Mouse (Mus musculus) MEL (cell line): ENCODE measurements around the gene Mfap1a. TPM values are rescaled to one million over a fixed set of nuclear protein-coding genes. Genes with fewer than 3 reads are reported as not detected.

Experiments
- DNase-seq: peaks from one replicate; pipeline ENCODE4 v3.0.0; 2011; ENCODE audit warnings: low read depth, low spot score
- H3K27ac ChIP-seq: 2 replicates; pipeline ENCODE4 v1.5.1; 2012; ENCODE audit warnings: low read depth, mild to moderate bottlenecking, control low read depth, low read length, moderate library complexity; ENCODE audit not compliant: control insufficient read depth
- H3K27me3 ChIP-seq, 2 experiments: fragments of 150-350 bp in 1 of 2; sonication (generic) in 1 of 2; 2 replicates each; pipeline ENCODE4 v1.6.1; 2012; ENCODE audit warnings: low read length in 2 of 2, mild to moderate bottlenecking in 2 of 2, improper control_type of control experiment in 1 of 2, moderate library complexity in 1 of 2; ENCODE audit not compliant: insufficient read depth in 2 of 2, control insufficient read depth in 1 of 2
- H3K36me3 ChIP-seq, 2 experiments: 2 replicates each; pipeline ENCODE4 v1.6.1; 2012 to 2014; ENCODE audit warnings: low read length in 2 of 2, improper control_type of control experiment in 1 of 2, inconsistent platforms in 1 of 2, mild to moderate bottlenecking in 1 of 2; ENCODE audit not compliant: insufficient read depth in 2 of 2, control insufficient read depth in 1 of 2
- H3K4me1 ChIP-seq, 2 experiments: fragments of 150-350 bp in 1 of 2; sonication (generic) in 1 of 2; 2 replicates each; pipeline ENCODE4 v1.6.1; 2012; ENCODE audit warnings: low read length in 2 of 2, improper control_type of control experiment in 1 of 2, mild to moderate bottlenecking in 1 of 2; ENCODE audit not compliant: insufficient read depth in 2 of 2, control insufficient read depth in 1 of 2
- H3K4me3 ChIP-seq, 2 experiments: fragments of 150-350 bp in 1 of 2; sonication (generic) in 1 of 2; 2 replicates each; pipeline ENCODE4 v1.5.1; 2012; ENCODE audit warnings: low read depth in 2 of 2, low read length in 2 of 2, mild to moderate bottlenecking in 2 of 2, moderate library complexity in 2 of 2, control low read depth in 1 of 2, improper control_type of control experiment in 1 of 2; ENCODE audit not compliant: control insufficient read depth in 1 of 2, insufficient read depth in 1 of 2
- H3K79me2 ChIP-seq: 2 replicates; pipeline ENCODE4 v1.6.1; 2012; ENCODE audit warnings: mild to moderate bottlenecking, low read length, moderate library complexity; ENCODE audit not compliant: control insufficient read depth, poor library complexity, insufficient read depth
- H3K9ac ChIP-seq: 2 replicates; pipeline ENCODE4 v1.6.1; 2012; ENCODE audit warnings: low read depth, mild to moderate bottlenecking, control low read depth, low read length, moderate library complexity; ENCODE audit not compliant: control insufficient read depth, poor library complexity, severe bottlenecking
- H3K9me3 ChIP-seq: fragments of 150-350 bp; sonication (generic); replicated peaks from 2 replicates; pipeline ENCODE4 v1.6.1; 2012; ENCODE audit warnings: mild to moderate bottlenecking, low read length, improper control_type of control experiment, moderate library complexity; ENCODE audit not compliant: insufficient read depth
- BHLHE40 ChIP-seq: IDR thresholded peaks from 2 replicates; pipeline ENCODE4 v1.6.1; 2012; ENCODE audit warnings: low read depth, mild to moderate bottlenecking, inconsistent platforms, low read length, improper control_type of control experiment, borderline replicate concordance
- CHD2 ChIP-seq: IDR thresholded peaks from 2 replicates; pipeline ENCODE4 v1.6.1; 2011; ENCODE audit warnings: low read length, improper control_type of control experiment
- E2F4 ChIP-seq: IDR thresholded peaks from 2 replicates; pipeline ENCODE4 v1.6.1; 2011; ENCODE audit warnings: low read depth, low read length, improper control_type of control experiment, borderline replicate concordance
- ELF1 ChIP-seq: IDR thresholded peaks from 2 replicates; pipeline ENCODE4 v1.6.1; 2014; ENCODE audit warnings: low read depth, mild to moderate bottlenecking, inconsistent platforms, low read length, improper control_type of control experiment, moderate library complexity
- EP300 ChIP-seq, 2 experiments: IDR thresholded peaks; 2 replicates each; pipeline ENCODE4 v1.6.1; 2011; ENCODE audit warnings: improper control_type of control experiment in 2 of 2, low read length in 2 of 2, low read depth in 1 of 2, mild to moderate bottlenecking in 1 of 2
- ETS1 ChIP-seq: IDR thresholded peaks from 2 replicates; pipeline ENCODE4 v1.6.1; 2012; ENCODE audit warnings: low read depth, mild to moderate bottlenecking, inconsistent platforms, low read length, improper control_type of control experiment, moderate library complexity
- HCFC1 ChIP-seq: IDR thresholded peaks from 2 replicates; pipeline ENCODE4 v1.6.1; 2012; ENCODE audit warnings: low read depth, mild to moderate bottlenecking, inconsistent platforms, low read length, improper control_type of control experiment, moderate library complexity
- JUND ChIP-seq: IDR thresholded peaks from 2 replicates; pipeline ENCODE4 v1.6.1; 2011; ENCODE audit warnings: low read depth, mild to moderate bottlenecking, improper control_type of control experiment, low read length
- MAFK ChIP-seq: IDR thresholded peaks from 2 replicates; pipeline ENCODE4 v1.6.1; 2011; ENCODE audit warnings: low read depth, mild to moderate bottlenecking, low read length, improper control_type of control experiment, borderline replicate concordance
- MAX ChIP-seq: IDR thresholded peaks from 2 replicates; pipeline ENCODE4 v1.6.1; 2011; ENCODE audit warnings: low read length, improper control_type of control experiment
- MEF2A ChIP-seq: IDR thresholded peaks from 2 replicates; pipeline ENCODE4 v1.6.1; 2014; ENCODE audit warnings: low read depth, mild to moderate bottlenecking, inconsistent platforms, low read length, improper control_type of control experiment; ENCODE audit not compliant: poor library complexity, insufficient replicate concordance, severe bottlenecking; ENCODE audit errors: extremely low read depth
- MXI1 ChIP-seq: IDR thresholded peaks from 2 replicates; pipeline ENCODE4 v1.6.1; 2011; ENCODE audit warnings: mild to moderate bottlenecking, low read depth, low read length, improper control_type of control experiment
- MYB ChIP-seq: IDR thresholded peaks from 2 replicates; pipeline ENCODE4 v1.6.1; 2011; ENCODE audit warnings: mild to moderate bottlenecking, low read depth, low read length, improper control_type of control experiment
- MYC ChIP-seq: IDR thresholded peaks from 2 replicates; pipeline ENCODE4 v1.6.1; 2011; ENCODE audit warnings: low read depth, mild to moderate bottlenecking, low read length, improper control_type of control experiment, moderate library complexity
- NELFE ChIP-seq: IDR thresholded peaks from 2 replicates; pipeline ENCODE4 v1.6.1; 2011; ENCODE audit warnings: low read depth, low read length, improper control_type of control experiment
- POLR2A ChIP-seq, 2 experiments: IDR thresholded peaks; 2 replicates each; pipeline ENCODE4 v1.6.1; 2011 to 2012; ENCODE audit warnings: low read length in 2 of 2, mild to moderate bottlenecking in 2 of 2, control low read depth in 1 of 2, improper control_type of control experiment in 1 of 2, low read depth in 1 of 2, moderate library complexity in 1 of 2; ENCODE audit not compliant: control insufficient read depth in 1 of 2, insufficient read depth in 1 of 2, poor library complexity in 1 of 2
- POLR2AphosphoS2 ChIP-seq: IDR thresholded peaks from 2 replicates; pipeline ENCODE4 v1.6.1; 2011; ENCODE audit warnings: low read length, improper control_type of control experiment
- SIN3A ChIP-seq: IDR thresholded peaks from 2 replicates; pipeline ENCODE4 v1.6.1; 2012; ENCODE audit warnings: low read length, improper control_type of control experiment, inconsistent platforms
- SMC3 ChIP-seq: IDR thresholded peaks from 2 replicates; pipeline ENCODE4 v1.6.1; 2011; ENCODE audit warnings: low read depth, low read length, improper control_type of control experiment
- TAL1 ChIP-seq: IDR thresholded peaks from 2 replicates; pipeline ENCODE4 v1.6.1; 2012; ENCODE audit warnings: mild to moderate bottlenecking, inconsistent platforms, low read length, moderate library complexity, mixed read lengths
- TBP ChIP-seq: IDR thresholded peaks from 2 replicates; pipeline ENCODE4 v1.8.0; 2011; ENCODE audit warnings: low read depth, low read length, improper control_type of control experiment
- TCF12 ChIP-seq: IDR thresholded peaks from 2 replicates; pipeline ENCODE4 v1.6.1; 2014; ENCODE audit warnings: low read depth, mild to moderate bottlenecking, inconsistent platforms, low read length, improper control_type of control experiment, moderate library complexity
- UBTF ChIP-seq: IDR thresholded peaks from 2 replicates; pipeline ENCODE4 v1.6.1; 2012; ENCODE audit warnings: low read depth, mild to moderate bottlenecking, inconsistent platforms, low read length, improper control_type of control experiment, moderate library complexity, borderline replicate concordance; ENCODE audit not compliant: insufficient read depth
- USF1 ChIP-seq: IDR thresholded peaks from 2 replicates; pipeline ENCODE4 v1.6.1; 2014; ENCODE audit warnings: low read depth, mild to moderate bottlenecking, inconsistent platforms, low read length, improper control_type of control experiment, moderate library complexity
- USF2 ChIP-seq, 2 experiments: IDR thresholded peaks; 2 replicates each; pipeline ENCODE4 v1.6.1; 2011 to 2012; ENCODE audit warnings: improper control_type of control experiment in 2 of 2, low read length in 2 of 2, borderline replicate concordance in 1 of 2, inconsistent platforms in 1 of 2, low read depth in 1 of 2, mild to moderate bottlenecking in 1 of 2; ENCODE audit not compliant: insufficient read depth in 1 of 2
- ZC3H11A ChIP-seq: IDR thresholded peaks from 2 replicates; pipeline ENCODE4 v1.6.1; 2012; ENCODE audit warnings: low read depth, mild to moderate bottlenecking, inconsistent platforms, low read length, improper control_type of control experiment
- ZKSCAN1 ChIP-seq: IDR thresholded peaks from 2 replicates; pipeline ENCODE4 v1.6.1; 2012; ENCODE audit warnings: low read depth, mild to moderate bottlenecking, inconsistent platforms, low read length, improper control_type of control experiment, moderate library complexity
- ZMIZ1 ChIP-seq: IDR thresholded peaks from 2 replicates; pipeline ENCODE4 v1.6.1; 2012; ENCODE audit warnings: low read depth, mild to moderate bottlenecking, inconsistent platforms, low read length, improper control_type of control experiment, moderate library complexity
- polyA plus RNA-seq, 2 experiments: library from polyadenylated mRNA; stranded (reverse) in 1 of 2; unstranded in 1 of 2; fragments of >175 nt in 1 of 2; fragments of >200 nt in 1 of 2; gene quantifications; 2 replicates each; pipeline versions ENCODE4 v1.2.1 to v1.2.4; 2012; ENCODE audit warnings: low replicate concordance in 2 of 2, low read depth in 1 of 2; ENCODE audit not compliant: insufficient read length in 2 of 2, insufficient read depth in 1 of 2, missing spikeins in 1 of 2
- total RNA-seq: library from RNA; depleted of rRNA; stranded (reverse); fragments of 300-350 nt; gene quantifications from 2 replicates; pipeline ENCODE4 v1.2.3, GENCODE M21; 2012

Gene Mfap1a
- total and polyA plus RNA-seq, 3 experiments = 23.8 to 29.3 TPM; not detected in 1

DNA sequence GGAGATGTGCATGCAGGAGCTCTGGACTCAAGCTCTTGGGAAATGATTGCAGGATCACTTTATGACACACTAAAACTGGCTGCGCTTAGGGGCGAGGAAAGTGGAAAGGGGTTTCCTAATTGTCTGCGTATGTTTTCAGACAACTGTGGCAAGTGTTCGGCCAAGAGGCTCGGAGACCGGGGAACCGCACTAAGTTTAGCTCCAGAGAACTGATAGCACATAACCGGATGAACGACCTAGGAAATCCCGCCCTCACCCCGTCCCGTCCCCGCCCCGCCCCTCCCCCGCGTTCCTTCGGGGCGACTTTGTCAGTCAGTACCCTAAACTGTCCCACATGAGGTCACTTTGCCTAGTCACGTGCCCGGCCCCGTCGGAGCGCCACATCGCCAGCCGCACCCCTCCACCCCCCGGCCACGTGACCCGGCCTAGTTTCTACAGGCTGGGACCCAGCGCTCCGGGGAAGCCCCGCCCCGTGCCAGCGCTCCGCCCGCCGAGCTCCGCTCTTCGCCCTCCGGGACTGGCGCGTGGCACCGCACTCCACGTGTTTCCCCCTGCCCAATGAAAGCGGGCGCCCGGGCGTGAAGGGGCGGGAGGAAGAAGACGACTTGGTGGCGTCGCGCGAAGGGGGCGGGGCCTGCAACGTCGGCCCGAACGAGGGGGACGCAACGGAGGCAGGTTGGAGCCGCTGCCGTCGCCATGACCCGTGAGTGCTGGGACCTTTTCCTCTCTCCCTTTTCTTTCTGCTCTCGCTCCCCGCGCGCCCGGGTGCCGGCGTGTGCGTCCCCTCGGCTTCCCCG is 57.5 kb downstream of the Mfap1a start, which contains the start of gene Serf2:
Gene Serf2 (plus strand): TSS at position 457 of the 797 bp plus-strand sequence.
- peaks cover 0 to 30% of the 10 kb centered on the region in 2 experiments; a peak in 2 of 4 replicates for H3K36me3 ChIP-seq
- 0 out of 4 replicates have a peak, but pooled peaks of 1 of the 2 experiments have one; percentile 21 for TF ChIP-seq EP300 (IDR thresholded peaks at IDR 0.05; ENCODE audit: low read depth in 1 of 2, low read length in 2 of 2)
- TF ChIP-seq ZC3H11A = no peak
- peak; percentile 97 for TF ChIP-seq MAX
- TF ChIP-seq POLR2AphosphoS2 = peak; percentile 82
- peak; percentile 99 for TF ChIP-seq USF1
- peak; percentile 93 for TF ChIP-seq MXI1
- TF ChIP-seq HCFC1 = peak; percentile 73
- TF ChIP-seq SMC3 = no peak
- no peak for TF ChIP-seq CHD2
- TF ChIP-seq TBP = 0 out of 2 replicates have a peak, but pooled peaks have one; percentile 50
- peak; percentile 39; the same call in 1 of the 2 replicates for TF ChIP-seq SIN3A
- TF ChIP-seq TCF12 = 0 out of 2 replicates have a peak, but pooled peaks have one; percentile 16
- TF ChIP-seq ZKSCAN1 = no peak
- no peak for TF ChIP-seq JUND
- TF ChIP-seq ZMIZ1 = peak; percentile 76
- TF ChIP-seq USF2 (IDR thresholded peaks at IDR 0.05; ENCODE audit: borderline replicate concordance in 1 of 2, insufficient read depth in 1 of 2, low read depth in 1 of 2, low read length in 2 of 2) = peak; percentile 89 to 97
- TF ChIP-seq BHLHE40 = peak; percentile 97
- TF ChIP-seq MYB = no peak
- TF ChIP-seq MAFK = no peak
- TF ChIP-seq MEF2A = no peak
- TF ChIP-seq NELFE = peak; percentile 89
- no peak for TF ChIP-seq E2F4
- no peak for TF ChIP-seq TAL1
- TF ChIP-seq ETS1 = peak; percentile 86
- TF ChIP-seq UBTF = no peak
- 0 out of 2 replicates have a peak, but pooled peaks have one; percentile 10 for TF ChIP-seq ELF1
- peak; percentile 33; the same call in 1 of the 2 replicates for TF ChIP-seq MYC
- TF ChIP-seq POLR2A (IDR thresholded peaks at IDR 0.05; ENCODE audit: control insufficient read depth in 1 of 2, insufficient read depth in 1 of 2, low read depth in 1 of 2, low read length in 2 of 2, poor library complexity in 1 of 2) = peak; percentile 90 to 91
- TF ChIP-seq, all 39 proteins: peak for 17
- Histone ChIP-seq H3K4me3 (peak within 1 kb of the TSS; percentile 82 to 89), H3K27me3 (no peaks in the 10 kb centered on the region), H3K9me3 (no peaks in the 10 kb centered on the region), H3K27ac (peak within 1 kb of the TSS; percentile 90), H3K79me2 (peaks cover 19% of the 10 kb centered on the region), H3K4me1 (peaks cover 18 to 39% of the 10 kb centered on the region in 2 experiments), H3K9ac (peak within 1 kb of the TSS; percentile 84)
- peak; percentile 99 for DNase-seq
